Mouse (Mus musculus) 416B (cell line): Measurements from ENCODE around the gene Cmip.

Source experiments
- DNase-seq: peaks from one replicate; pipeline ENCODE4 v3.0.0; 2011; ENCODE audit warnings: low read depth

The Cmip gene

GRCm38 (mm10) chr8:117467466-117467865 lies 210.6 kb downstream of the Cmip start:
- peak; percentile 51 for DNase-seq

- no peak for DNase-seq
Observed at GRCm38 (mm10) chr8:117469431-117470341, 212.8 kb downstream of the Cmip start.

GRCm38 (mm10) chr8:117470342-117470781 lies 213.5 kb downstream of the Cmip start:
- no peak for DNase-seq

- DNase-seq = peak; percentile 75
Observed at GRCm38 (mm10) chr8:117471174-117471573, 214.3 kb downstream of the Cmip start.

GRCm38 (mm10) chr8:117471655-117472054 lies 214.8 kb downstream of the Cmip start:
- DNase-seq = no peak

- DNase-seq = no peak
Observed at GRCm38 (mm10) chr8:117472332-117472731, 215.5 kb downstream of the Cmip start.

GRCm38 (mm10) chr8:117474944-117475343 lies 218.1 kb downstream of the Cmip start:
- DNase-seq = peak; percentile 94

- peak; percentile 83 for DNase-seq
Observed at GRCm38 (mm10) chr8:117475819-117476218, 219.0 kb downstream of the Cmip start.

- DNase-seq = no peak
Observed at GRCm38 (mm10) chr8:117478082-117478481, 221.2 kb downstream of the Cmip start.

- DNase-seq = peak; percentile 56
Observed at GRCm38 (mm10) chr8:117479996-117480395, 223.1 kb downstream of the Cmip start.

GRCm38 (mm10) chr8:117480516-117480915 lies 223.7 kb downstream of the Cmip start:
- peak; percentile 47 for DNase-seq

- DNase-seq = peak; percentile 86
Observed at GRCm38 (mm10) chr8:117481830-117482229, 225.0 kb downstream of the Cmip start.

GRCm38 (mm10) chr8:117484731-117485130 lies 227.9 kb downstream of the Cmip start:
- no peak for DNase-seq

- peak; percentile 85 for DNase-seq
Observed at GRCm38 (mm10) chr8:117485316-117485715, 228.5 kb downstream of the Cmip start.

GRCm38 (mm10) chr8:117488246-117489005 lies 231.6 kb downstream of the Cmip start:
- DNase-seq = no peak

GRCm38 (mm10) chr8:117493543-117493942 lies 236.7 kb downstream of the Cmip start:
- DNase-seq = no peak

GRCm38 (mm10) chr8:117494874-117495273 lies 238.0 kb downstream of the Cmip start:
- peak; percentile 62 for DNase-seq

GRCm38 (mm10) chr8:117498179-117498914 lies 241.5 kb downstream of the Cmip start, which contains the start of gene Plcg2:
Gene Plcg2 (plus strand): TSS chr8:117498291.
- DNase-seq = peak; percentile 81

GRCm38 (mm10) chr8:117498915-117499540 lies 242.2 kb downstream of the Cmip start:
- DNase-seq = no peak

GRCm38 (mm10) chr8:117500232-117500823 lies 243.5 kb downstream of the Cmip start:
- peak; percentile 87 for DNase-seq

- no peak for DNase-seq
Observed at GRCm38 (mm10) chr8:117501323-117501722, 244.5 kb downstream of the Cmip start.
